Mouse (Mus musculus) ovary, postnatal 36 days (tissue): Measurements from ENCODE around the gene Shroom4.

Source experiments
- DNase-seq: peaks from one replicate; pipeline ENCODE4 v3.0.0; 2022; ENCODE audit warnings: low spot score, mixed read lengths

The Shroom4 gene

GRCm38 (mm10) chrX:6495456-6495855 lies 95.8 kb downstream of the Shroom4 start:
- DNase-seq, result no peak

GRCm38 (mm10) chrX:6496374-6496773 lies 96.7 kb downstream of the Shroom4 start:
- no peak for DNase-seq

DNA sequence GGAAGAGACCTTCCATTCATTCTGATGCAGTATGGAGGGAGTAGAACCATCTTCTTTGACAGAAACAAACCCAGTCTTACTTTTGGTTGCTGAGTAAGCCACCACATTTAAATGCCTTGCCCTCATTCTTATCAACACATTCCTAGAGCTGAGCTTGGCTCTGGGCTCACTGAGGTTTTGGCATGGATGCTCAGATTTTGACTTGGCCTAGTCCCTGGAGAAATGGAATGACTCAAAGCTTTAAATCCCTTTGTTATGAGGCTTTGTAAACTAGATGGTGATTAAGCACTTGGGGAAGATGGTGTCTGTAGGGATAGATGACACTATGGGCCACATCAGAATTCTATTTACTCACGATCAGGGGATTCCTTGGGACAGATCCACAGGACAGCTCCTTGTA lies 102.2 kb downstream of the Shroom4 start:
- no peak for DNase-seq

DNA sequence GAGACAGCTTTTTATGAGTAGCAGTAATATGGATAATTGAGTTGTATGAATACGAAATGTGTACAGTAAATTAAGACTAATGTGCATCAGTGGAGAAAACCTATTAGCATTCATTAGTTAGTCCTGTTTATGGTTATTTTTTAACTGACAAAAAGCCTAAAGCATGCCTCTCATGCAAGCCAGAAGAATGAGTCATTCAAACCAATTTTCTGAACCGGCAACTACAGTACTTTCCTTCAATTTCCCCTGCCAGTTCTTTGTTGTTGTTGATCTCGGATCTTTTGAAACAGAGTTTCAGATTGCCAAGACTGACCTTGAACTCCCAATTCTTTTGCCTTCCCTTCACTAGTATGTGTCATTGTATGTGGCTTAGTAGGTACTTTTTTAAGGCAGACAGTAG lies 117.6 kb downstream of the Shroom4 start:
- no peak for DNase-seq

GRCm38 (mm10) chrX:6518421-6518820 lies 118.8 kb downstream of the Shroom4 start:
- DNase-seq, result no peak

- DNase-seq, result no peak
Measured at GRCm38 (mm10) chrX:6522935-6523334, 123.3 kb downstream of the Shroom4 start.

- DNase-seq, result no peak
Measured at GRCm38 (mm10) chrX:6536636-6537035, 137.0 kb downstream of the Shroom4 start.

DNA sequence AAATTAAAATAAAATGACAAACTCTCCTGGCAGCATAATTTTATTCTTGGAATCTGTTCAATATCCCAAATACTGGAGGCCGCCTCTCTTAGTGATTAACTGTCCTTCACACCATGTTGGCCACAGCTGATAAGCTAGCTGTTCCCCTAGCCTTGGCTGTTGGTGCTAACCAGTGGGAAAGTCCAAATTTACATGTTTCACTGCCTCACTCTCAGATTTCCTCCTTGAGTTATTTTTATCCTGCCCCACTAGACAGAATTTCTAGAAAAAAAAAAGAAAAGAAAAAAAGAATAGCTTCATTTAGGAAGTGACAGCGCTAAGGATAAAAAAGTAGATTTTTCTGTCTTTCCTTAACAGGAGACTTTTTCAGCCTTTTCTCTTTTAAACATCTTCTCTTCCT lies 138.0 kb downstream of the Shroom4 start:
- DNase-seq, result no peak

GRCm38 (mm10) chrX:6565066-6565465 lies 165.4 kb downstream of the Shroom4 start:
- DNase-seq, result no peak

DNA sequence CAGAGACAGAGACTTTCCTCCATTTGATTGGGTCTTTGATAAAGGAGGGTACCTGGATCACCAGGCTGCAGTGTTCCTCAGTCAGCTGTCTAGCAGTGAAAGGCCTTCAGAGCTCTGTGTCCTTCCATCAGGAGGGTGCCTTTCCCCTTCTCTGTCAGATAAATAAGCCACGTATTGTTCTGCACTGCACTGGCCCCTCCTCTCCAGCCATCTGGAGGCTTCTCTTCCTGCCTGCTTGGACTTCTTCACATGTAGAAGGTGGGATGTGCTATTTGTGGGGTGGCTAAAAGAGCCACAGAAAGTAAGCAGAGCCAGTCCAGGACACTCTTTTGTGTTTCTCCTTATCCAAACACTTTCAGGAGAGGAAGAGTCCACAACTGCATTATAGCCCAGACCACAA lies 174.9 kb downstream of the Shroom4 start:
- DNase-seq, result no peak

DNA sequence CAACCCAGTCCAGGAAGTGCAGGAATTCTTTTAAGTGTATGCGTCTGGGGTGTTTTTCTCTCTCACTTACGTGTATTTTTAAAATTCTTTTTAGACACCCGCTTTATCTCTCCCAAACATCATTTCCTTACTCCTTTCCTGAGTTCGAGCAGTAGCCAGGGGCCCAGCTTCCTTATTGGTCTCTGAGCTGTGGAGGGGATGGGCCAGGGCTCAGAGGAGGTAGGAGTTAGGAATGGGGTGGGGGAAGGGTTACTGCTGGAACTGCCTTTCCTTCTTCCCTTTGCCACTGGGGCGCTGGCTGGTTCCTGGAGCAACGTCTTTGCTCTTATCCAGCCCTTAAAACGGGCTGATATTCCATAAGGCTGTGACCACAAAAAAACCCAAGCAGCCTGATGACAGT lies 177.3 kb downstream of the Shroom4 start:
- no peak for DNase-seq

- DNase-seq, result no peak
Measured at GRCm38 (mm10) chrX:6580671-6581070, 181.0 kb downstream of the Shroom4 start.

GRCm38 (mm10) chrX:6581181-6581580 lies 181.5 kb downstream of the Shroom4 start:
- no peak for DNase-seq

DNA sequence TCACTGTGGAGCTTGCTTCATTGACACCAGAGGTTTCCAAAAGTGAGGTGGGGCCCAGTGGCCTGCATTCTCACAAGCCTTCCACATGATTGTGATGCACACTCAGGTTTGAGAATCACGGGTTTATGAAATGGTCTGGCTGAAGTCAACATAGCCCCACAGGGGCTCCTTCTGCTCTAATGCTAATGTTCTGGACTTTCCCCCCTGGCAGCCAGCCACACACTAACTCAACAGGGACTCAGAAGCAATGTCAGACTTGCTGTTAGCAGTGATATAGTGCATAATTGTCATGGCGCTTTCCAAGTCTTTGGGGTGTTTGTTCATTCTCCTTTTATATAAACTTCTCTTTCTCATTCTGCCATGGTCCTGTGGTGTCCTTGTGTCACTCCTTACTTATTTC lies 183.0 kb downstream of the Shroom4 start:
- no peak for DNase-seq

- DNase-seq, result no peak
Measured at GRCm38 (mm10) chrX:6594183-6594582, 194.5 kb downstream of the Shroom4 start.

DNA sequence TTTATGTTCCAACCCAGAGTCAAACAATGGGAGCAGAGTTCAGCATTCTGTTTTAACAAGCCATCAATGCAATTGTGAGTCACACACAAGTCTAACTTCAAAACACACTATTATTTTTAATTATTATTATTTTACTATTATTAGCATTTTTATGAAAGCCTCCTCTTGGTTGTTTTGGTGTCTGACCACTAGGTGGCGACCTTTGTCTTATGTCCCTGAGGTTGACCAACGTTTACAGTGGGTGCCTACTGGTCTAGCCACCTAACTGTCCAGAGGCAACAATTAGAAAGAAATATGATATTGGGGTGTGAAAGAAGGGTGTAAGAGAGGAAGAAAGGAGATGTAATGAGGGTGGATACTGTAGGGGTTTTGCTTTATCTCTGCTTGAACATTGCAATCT lies 254.4 kb downstream of the Shroom4 start:
- DNase-seq, result no peak

GRCm38 (mm10) chrX:6658820-6659324 lies 259.2 kb downstream of the Shroom4 start:
- DNase-seq, result no peak
